Mouse (Mus musculus) right cerebral cortex, postnatal 36 days (tissue): ENCODE data around the gene Aox4.

Source experiments
- DNase-seq, 2 experiments: peaks; one replicate each; pipeline ENCODE4 v3.0.0; 2022; ENCODE audit warnings: low spot score in 2 of 2, mixed read lengths in 1 of 2

Gene Aox4

GRCm38 (mm10) chr1:58210203-58210602 lies at the start of gene Aox4:
Aox4 (plus strand) TSS chr1:58210397.
- DNase-seq = peak; percentile 38 to 44

GRCm38 (mm10) chr1:58169893-58170292 lies 40.3 kb upstream of the Aox4 start:
- DNase-seq = no peak

GRCm38 (mm10) chr1:58188514-58189175 lies 21.6 kb upstream of the Aox4 start:
- no peak for DNase-seq

GRCm38 (mm10) chr1:58194317-58194716 lies 15.9 kb upstream of the Aox4 start:
- no peak for DNase-seq

DNA sequence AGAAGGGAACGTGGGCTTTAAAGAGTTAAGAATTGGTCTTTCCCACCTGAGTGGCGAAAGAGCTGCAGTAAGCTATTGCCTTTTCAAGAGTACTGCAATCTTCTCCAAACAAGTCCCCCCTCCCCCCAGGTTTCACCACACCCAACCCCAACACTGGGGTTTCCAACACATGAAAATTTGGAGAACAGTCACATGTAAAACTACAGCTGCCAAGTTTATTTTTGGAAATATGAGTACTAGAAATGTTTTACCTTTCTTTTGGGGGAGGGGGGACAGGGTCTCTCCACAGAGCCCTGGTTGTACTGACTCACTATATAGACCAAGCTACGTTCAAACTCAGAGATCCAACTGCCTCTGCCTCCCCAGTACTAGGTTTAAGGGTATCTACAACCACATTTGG lies 15.2 kb upstream of the Aox4 start:
- DNase-seq = no peak

DNA sequence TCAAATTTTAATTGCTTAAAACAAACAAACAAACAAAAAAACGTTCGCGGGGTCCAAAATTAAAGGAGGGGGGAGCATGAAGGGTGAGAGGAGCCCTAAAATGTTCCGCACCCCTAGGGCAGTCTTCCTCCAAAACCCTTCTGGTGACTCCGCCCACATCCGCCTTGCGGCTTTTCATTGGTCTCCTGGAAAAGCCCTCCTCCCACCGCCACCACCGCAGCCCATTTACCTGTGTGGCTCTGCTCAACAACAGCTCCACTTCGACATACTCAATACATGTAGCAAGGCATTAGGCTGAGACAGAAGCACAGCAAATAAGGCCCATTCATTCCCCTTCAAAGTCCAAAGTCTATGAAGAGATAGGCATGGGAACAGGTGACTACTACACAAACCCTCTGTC lies 14.7 kb upstream of the Aox4 start:
- no peak for DNase-seq

DNA sequence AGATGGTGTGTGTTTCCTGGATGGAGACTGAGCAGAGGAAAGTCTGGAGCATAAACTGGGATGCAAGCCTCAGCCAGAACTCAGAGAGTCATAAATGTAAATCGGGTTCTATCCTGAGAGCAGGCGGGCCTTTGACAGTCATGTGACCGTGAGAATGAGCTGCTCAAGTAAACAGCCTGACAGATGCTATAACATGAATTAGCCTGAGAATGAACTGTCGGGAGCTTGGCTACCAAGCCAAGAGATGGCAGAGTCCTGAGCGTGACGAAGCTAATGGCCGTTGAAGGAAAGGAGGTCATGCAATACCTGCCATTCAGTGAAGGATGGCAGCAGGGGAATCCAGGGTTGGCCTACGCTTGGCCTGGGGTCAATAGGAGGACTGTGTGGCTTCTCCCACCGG lies 13.2 kb upstream of the Aox4 start:
- DNase-seq = no peak

GRCm38 (mm10) chr1:58198386-58198785 lies 11.8 kb upstream of the Aox4 start:
- DNase-seq = no peak

- DNase-seq = no peak
These were observed 2.6 kb downstream of the Aox4 start for GRCm38 (mm10) chr1:58212805-58213204.

GRCm38 (mm10) chr1:58213838-58214237 lies 3.6 kb downstream of the Aox4 start:
- no peak for DNase-seq

GRCm38 (mm10) chr1:58215353-58215752 lies 5.2 kb downstream of the Aox4 start:
- DNase-seq = no peak

DNA sequence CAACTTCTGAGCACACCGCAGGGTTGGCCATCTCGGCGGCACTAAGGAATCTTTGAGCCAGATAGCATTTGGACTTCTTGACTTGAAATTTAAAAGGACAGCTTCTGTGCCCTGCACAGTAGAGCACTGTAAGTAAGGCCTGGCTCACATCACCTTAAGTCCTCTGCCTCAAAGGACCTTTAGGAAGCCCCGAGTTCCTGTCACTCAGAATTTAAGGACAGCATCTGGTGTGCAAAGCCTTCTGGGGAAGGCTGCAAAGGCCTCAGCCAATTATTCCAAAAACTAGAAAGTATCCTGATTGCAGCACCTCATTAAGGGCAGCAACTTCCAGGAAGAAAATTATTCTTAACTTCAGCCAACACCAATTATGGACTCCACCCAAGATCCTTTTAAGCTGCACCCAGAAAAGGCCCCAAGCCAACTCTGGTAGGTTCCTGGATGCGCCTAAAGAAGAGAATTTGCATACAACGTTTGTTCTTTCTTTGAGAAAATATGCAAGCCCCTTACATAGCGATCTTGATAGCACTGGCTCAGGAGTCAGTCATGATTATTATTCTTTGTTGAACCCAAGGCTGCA lies 5.8 kb downstream of the Aox4 start:
- DNase-seq = no peak

GRCm38 (mm10) chr1:58221070-58221469 lies 10.9 kb downstream of the Aox4 start:
- no peak for DNase-seq

GRCm38 (mm10) chr1:58221879-58222278 lies 11.7 kb downstream of the Aox4 start:
- DNase-seq = no peak

DNA sequence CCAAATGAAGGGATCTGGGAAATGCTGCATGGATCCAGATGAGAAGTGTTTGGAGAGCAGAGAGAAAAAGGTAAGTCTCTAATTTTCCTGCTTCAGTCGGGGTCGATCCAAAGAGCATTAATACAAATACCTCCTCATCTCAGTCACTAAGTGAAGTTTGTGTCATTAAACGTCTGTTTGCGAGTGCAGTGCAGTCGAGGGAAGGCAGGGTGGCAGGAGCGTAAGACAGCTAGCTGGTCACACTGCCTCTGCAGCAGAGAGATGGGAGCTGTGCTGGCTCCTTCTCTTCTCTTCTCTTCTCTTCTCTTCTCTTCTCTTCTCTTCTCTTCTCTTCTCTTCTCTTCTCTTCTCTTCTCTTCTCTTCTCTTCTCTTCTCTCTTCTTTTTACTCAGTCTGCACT lies 17.9 kb downstream of the Aox4 start:
- DNase-seq = no peak

- DNase-seq = no peak
These were observed 18.7 kb downstream of the Aox4 start for GRCm38 (mm10) chr1:58228916-58229315.

DNA sequence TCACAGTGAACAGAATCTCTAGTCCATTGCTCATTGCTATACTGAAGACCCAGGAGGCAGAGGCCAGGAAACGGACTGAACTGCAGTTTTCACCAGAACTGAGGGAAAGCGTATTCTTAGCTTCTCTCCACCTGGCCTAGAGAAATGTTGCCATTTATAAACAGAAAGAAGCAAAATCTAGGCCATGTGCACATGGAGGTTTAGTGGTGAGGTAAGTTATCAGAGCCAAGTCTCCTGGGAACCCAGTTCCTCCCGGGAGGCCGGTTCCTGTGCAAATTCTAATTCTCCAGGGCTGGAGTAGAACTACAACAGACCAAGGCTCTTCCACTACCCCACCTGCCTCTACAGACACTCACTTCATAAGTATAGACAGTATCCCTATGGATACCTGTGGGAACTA lies 19.6 kb downstream of the Aox4 start:
- DNase-seq = no peak

GRCm38 (mm10) chr1:58230542-58230941 lies 20.3 kb downstream of the Aox4 start:
- no peak for DNase-seq

DNA sequence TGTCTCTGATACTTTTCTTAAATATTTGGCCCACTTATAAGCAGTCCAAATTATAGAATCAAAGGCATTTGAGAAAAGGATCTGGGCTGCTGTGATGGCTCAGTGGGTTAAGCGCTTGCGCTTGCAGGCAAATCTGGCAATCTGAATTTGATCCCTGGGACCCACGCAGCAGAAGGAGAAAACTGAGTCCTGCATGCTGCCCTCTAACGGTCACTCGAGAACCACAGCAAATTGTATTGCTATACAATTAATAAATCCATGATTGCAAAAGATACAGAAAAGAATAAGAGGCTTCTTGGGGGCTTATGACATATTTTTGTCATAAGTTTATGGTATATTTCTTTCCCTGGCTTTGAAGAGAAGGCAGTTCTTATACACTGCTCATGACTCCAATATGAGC lies 25.2 kb downstream of the Aox4 start:
- no peak for DNase-seq

GRCm38 (mm10) chr1:58237527-58238299 lies 27.5 kb downstream of the Aox4 start:
- DNase-seq = no peak

DNA sequence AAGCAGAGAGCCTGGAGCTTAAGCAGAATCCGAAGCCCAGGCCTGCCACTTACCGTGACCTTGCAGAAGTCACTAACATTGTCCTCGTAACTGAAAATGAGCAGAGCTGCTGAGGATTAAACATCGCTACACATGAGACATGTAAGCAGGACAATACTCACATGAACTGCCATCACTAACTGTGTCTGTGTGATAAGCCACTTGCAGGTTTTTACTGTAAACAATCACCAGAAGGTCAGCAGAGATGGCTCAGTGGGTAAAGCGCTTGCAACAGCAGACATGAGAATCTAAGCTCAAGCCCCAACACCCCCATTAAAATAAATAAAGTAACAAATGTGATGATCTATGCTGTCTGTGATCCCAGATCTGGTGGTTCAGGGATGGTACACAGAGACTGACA lies 28.2 kb downstream of the Aox4 start:
- DNase-seq = no peak

- no peak for DNase-seq
These were observed 28.8 kb downstream of the Aox4 start for GRCm38 (mm10) chr1:58238961-58239360.

DNA sequence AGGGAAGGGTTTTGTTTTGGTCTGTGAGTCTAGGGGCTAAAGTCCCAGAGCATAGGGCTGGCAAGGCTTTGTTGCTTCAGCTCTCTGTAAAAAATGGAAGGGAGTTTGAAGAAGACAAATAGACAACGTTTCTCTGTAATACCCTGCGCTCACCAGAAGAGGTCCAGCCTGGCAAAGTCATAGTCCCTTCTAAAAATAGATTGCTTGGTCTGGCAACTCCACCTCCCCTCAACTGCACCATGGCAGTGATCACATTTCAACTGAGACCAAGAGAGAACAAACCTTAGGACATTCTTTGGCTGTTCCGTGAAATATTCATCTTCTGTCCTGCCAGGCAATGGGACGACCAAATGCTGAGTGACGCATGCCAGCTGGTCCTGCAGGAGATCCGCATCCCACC lies 30.1 kb downstream of the Aox4 start:
- no peak for DNase-seq
